Comparison of ENCODE assay signal across 25 mouse cellular contexts in genomic region chr12:75494643-75495042, GRCm38 (mm10).
A peak's percentile ranks its signal among the peaks of the same experiment; 100 is the strongest.
DNase-seq lines count a peak whose midpoint lies in the region; ATAC-seq and TF ChIP-seq lines count a peak whose summit lies in the region.
"Had no signal": no experiment of that assay in that cellular context is flagged by ENCODE, and none has a peak within 500 bp of the region (broad histone marks: within the 10 kb centered on the region; RNA-seq: fewer than 3 reads in every experiment).

No protein-coding gene starts in this region.

- no peak overlapping the region for H3K4me2 ChIP-seq in heart, embryonic 13.5 days
- no peak overlapping the region for H3K4me2 ChIP-seq in forebrain, embryonic 15.5 days (replicated peaks)
- no peak overlapping the region for H3K4me2 ChIP-seq in lung, postnatal 0 days (replicated peaks; ENCODE audit: low read depth, low read length)
- H3K4me2 ChIP-seq: embryonic facial prominence, embryonic 12.5 days; embryonic facial prominence, embryonic 15.5 days; heart, embryonic 15.5 days; hindbrain, embryonic 14.5 days; intestine, embryonic 15.5 days had no signal

- no peak for ATAC-seq in heart, embryonic 13.5 days (ENCODE audit: extremely low read depth, insufficient number of reproducible peaks, low FRiP score, low TSS enrichment)
- ATAC-seq in CD4-positive, CD25-positive, alpha-beta regulatory T cell, adult 4 months, result peak; percentile 67
- ATAC-seq in forebrain, embryonic 15.5 days (replicated peaks), result no peak
- ATAC-seq in lung, postnatal 0 days, result no peak
- ATAC-seq: forebrain, embryonic 14.5 days; hindbrain, postnatal 0 days; intestine, embryonic 15.5 days had no signal

- 0 out of 2 replicates have a peak overlapping the region, but pooled peaks have one; percentile 12 for H3K27ac ChIP-seq in heart, embryonic 13.5 days (replicated peaks)
- H3K27ac ChIP-seq in forebrain, embryonic 15.5 days (replicated peaks), result no peak overlapping the region
- no peak overlapping the region for H3K27ac ChIP-seq in left cerebral cortex, adult 2 months
- no peak overlapping the region for H3K27ac ChIP-seq in lung, postnatal 0 days (ENCODE audit: low read length)
- H3K27ac ChIP-seq: embryonic facial prominence, embryonic 12.5 days; embryonic facial prominence, embryonic 15.5 days; heart, adult 2 months; heart, embryonic 10.5 days; heart, embryonic 15.5 days; hindbrain, embryonic 14.5 days; hindbrain, postnatal 0 days; intestine, embryonic 15.5 days had no signal

- intact Hi-C loops in left cerebral cortex, adult 2 months (cut with DNase I), result no loop called here

- no peak overlapping the region for H3K9ac ChIP-seq in heart, embryonic 13.5 days
- H3K9ac ChIP-seq in forebrain, embryonic 15.5 days (replicated peaks), result no peak overlapping the region
- no peak overlapping the region for H3K9ac ChIP-seq in lung, postnatal 0 days (replicated peaks; ENCODE audit: low read depth)
- H3K9ac ChIP-seq: embryonic facial prominence, embryonic 12.5 days; embryonic facial prominence, embryonic 15.5 days; heart, embryonic 15.5 days; hindbrain, embryonic 14.5 days; intestine, embryonic 15.5 days had no signal

- H3K4me1 ChIP-seq in heart, embryonic 13.5 days, result peaks cover 27% of the 10 kb centered on the region
- H3K4me1 ChIP-seq in forebrain, embryonic 15.5 days, result no peaks in the 10 kb centered on the region
- no peaks in the 10 kb centered on the region for H3K4me1 ChIP-seq in lung, postnatal 0 days (ENCODE audit: insufficient read depth, low read depth, low read length)
- H3K4me1 ChIP-seq: embryonic facial prominence, embryonic 12.5 days; embryonic facial prominence, embryonic 15.5 days; heart, embryonic 15.5 days; intestine, embryonic 15.5 days had no signal

- H3K27me3 ChIP-seq in heart, embryonic 13.5 days (replicated peaks), result no peaks in the 10 kb centered on the region
- no peaks in the 10 kb centered on the region for H3K27me3 ChIP-seq in forebrain, embryonic 15.5 days
- no peaks in the 10 kb centered on the region for H3K27me3 ChIP-seq in lung, postnatal 0 days (replicated peaks; ENCODE audit: insufficient read depth, low read length)
- H3K27me3 ChIP-seq: embryonic facial prominence, embryonic 12.5 days; embryonic facial prominence, embryonic 15.5 days; heart, embryonic 15.5 days; intestine, embryonic 15.5 days had no signal

- WGBS in heart, embryonic 13.5 days, result 81% methylated on average over 3 of the region's 3 CpGs
- WGBS in forebrain, embryonic 15.5 days, result 91% methylated on average over 3 of the region's 3 CpGs
- 80% methylated on average over 3 of the region's 3 CpGs for WGBS in lung, postnatal 0 days

- no peak for DNase-seq in heart, postnatal 4 days
- peak; percentile 13 for DNase-seq in induced T-regulatory cell, adult 2 months (ENCODE audit: low read depth)
- no peak for DNase-seq in left cerebral cortex, adult 2 months (ENCODE audit: extremely low spot score in 1 of 2, low spot score in 2 of 2)
- no peak for DNase-seq in lung, postnatal 0 days (ENCODE audit: low spot score)
- DNase-seq: adrenal gland, postnatal 10 days; adrenal gland, postnatal 36 days; cerebellum, adult 18-20 months; cerebellum, adult 9-10 months; cerebellum, postnatal 14 days; gastrocnemius, postnatal 25 days; heart, adult 2 months; heart, postnatal 10 days; heart, postnatal 36 days; kidney, adult 18-20 months had no signal

- H3K4me3 ChIP-seq in heart, embryonic 13.5 days, result no peak overlapping the region
- no peak overlapping the region for H3K4me3 ChIP-seq in forebrain, embryonic 15.5 days
- no peak overlapping the region for H3K4me3 ChIP-seq in left cerebral cortex, adult 2 months
- no peak overlapping the region for H3K4me3 ChIP-seq in lung, postnatal 0 days (ENCODE audit: low read depth, low read length)
- H3K4me3 ChIP-seq: embryonic facial prominence, embryonic 12.5 days; embryonic facial prominence, embryonic 15.5 days; heart, adult 2 months; heart, embryonic 10.5 days; heart, embryonic 15.5 days; intestine, embryonic 15.5 days had no signal

- TF ChIP-seq CTCF in left cerebral cortex, adult 2 months (IDR thresholded peaks at IDR 0.05), result no peak
- TF ChIP-seq CTCF in lung, postnatal 0 days (IDR thresholded peaks at IDR 0.05), result no peak

- H3K36me3 ChIP-seq in heart, embryonic 13.5 days, result peaks cover 9% of the 10 kb centered on the region
- no peaks in the 10 kb centered on the region for H3K36me3 ChIP-seq in forebrain, embryonic 15.5 days
- no peaks in the 10 kb centered on the region for H3K36me3 ChIP-seq in lung, postnatal 0 days (ENCODE audit: insufficient read depth, low read length)
- H3K36me3 ChIP-seq: embryonic facial prominence, embryonic 12.5 days; heart, embryonic 15.5 days; intestine, embryonic 15.5 days had no signal

- no peaks in the 10 kb centered on the region for H3K9me3 ChIP-seq in heart, embryonic 13.5 days
- H3K9me3 ChIP-seq in forebrain, embryonic 15.5 days, result no peaks in the 10 kb centered on the region
- H3K9me3 ChIP-seq in lung, postnatal 0 days (ENCODE audit: low read length), result no peaks in the 10 kb centered on the region
- H3K9me3 ChIP-seq: embryonic facial prominence, embryonic 12.5 days; embryonic facial prominence, embryonic 15.5 days; heart, embryonic 10.5 days; heart, embryonic 15.5 days; intestine, embryonic 15.5 days had no signal

- no peak for TF ChIP-seq EP300 in lung, postnatal 0 days (IDR thresholded peaks at IDR 0.05)
